Mouse (Mus musculus) frontal cortex, postnatal 14 days (tissue): ENCODE results near the gene Glp2r.

Experiments
- DNase-seq, 2 experiments: peaks; one replicate each; pipeline ENCODE4 v3.0.0; 2022; ENCODE audit warnings: low spot score in 2 of 2

Gene Glp2r

GRCm38 (mm10) chr11:67636905-67637586, 133.9 kb downstream of the Glp2r start:
- no peak for DNase-seq

- no peak for DNase-seq
Measured at GRCm38 (mm10) chr11:67636201-67636600, 134.8 kb downstream of the Glp2r start.

DNA sequence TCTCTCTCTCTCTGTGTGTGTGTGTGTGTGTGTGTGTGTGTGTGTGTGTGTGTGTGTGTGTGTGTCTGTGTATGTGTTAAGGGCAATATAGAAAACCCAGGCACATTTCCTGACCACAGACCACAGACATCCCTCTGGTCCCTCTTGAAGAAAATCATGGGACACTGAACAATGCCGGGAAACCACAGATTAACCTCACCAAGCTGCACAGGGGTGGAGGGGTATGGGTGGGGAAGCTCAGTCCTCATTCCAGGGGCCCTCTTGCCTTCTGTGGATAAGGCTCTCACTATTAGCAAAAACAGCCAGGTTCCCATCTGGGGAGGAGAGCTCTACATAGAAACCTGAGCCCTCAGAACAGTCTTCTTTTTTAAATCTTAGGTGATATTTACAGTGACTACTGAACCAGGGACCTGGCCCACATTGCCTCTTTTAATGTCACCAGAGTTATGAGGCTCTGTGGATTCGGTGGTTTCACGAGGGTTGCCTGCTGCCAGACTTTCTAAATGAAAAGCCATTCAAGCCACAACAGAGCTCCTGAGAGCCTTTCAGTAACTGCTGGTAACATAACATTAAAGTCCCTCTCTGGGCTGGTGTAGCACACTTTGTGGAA, 137.2 kb downstream of the Glp2r start:
- no peak for DNase-seq

DNA sequence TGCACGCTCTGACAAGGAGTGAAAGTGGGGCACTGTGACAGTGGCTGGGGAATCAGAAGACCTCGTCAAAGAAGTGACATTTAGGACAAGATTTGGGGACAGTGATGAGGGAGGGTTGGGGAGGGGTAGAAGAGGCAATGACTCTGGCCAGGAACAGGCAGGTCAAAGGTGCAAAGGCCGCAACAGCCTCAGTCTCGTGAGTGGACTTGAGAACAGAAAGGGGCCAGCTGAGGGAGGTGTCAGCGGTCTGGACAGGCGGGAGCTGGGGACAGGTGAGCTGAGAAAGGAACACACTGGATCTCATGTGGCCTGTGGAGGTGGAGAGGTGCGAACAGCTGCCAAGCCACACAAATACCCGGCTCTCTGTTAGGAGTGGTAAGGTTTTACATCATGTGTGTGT, 138.0 kb downstream of the Glp2r start:
- no peak for DNase-seq

- DNase-seq = no peak
Measured at GRCm38 (mm10) chr11:67628522-67628921, 142.4 kb downstream of the Glp2r start.

- no peak for DNase-seq
Measured at GRCm38 (mm10) chr11:67627179-67627578, 143.8 kb downstream of the Glp2r start.

DNA sequence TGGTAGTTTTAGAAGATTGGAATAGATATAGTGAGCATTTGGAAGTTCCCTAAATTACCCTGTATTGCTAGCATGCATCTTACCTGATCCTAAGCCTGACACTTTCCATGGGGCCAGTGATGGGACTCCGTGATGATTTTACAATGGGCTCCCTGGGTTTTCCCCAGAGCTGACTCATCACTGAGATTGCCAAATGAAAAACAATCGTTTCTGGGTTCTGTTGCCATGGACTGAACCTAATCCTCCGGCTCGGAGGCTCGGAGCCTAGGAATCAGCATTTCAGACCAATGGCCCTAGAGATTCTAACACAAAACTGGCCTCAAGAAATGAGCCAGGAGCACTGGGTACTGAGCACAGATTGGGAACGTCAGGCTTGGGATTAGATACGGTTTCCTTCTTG, 148.6 kb downstream of the Glp2r start:
- no peak for DNase-seq

GRCm38 (mm10) chr11:67616557-67617239, 154.3 kb downstream of the Glp2r start:
- DNase-seq = no peak

- no peak for DNase-seq
Measured at GRCm38 (mm10) chr11:67612158-67612839, 158.7 kb downstream of the Glp2r start.
